Mouse (Mus musculus): ENCODE results near the gene Bola3. TPM values are rescaled to one million over a fixed set of nuclear protein-coding genes. Genes with fewer than 3 reads are reported as not detected.

The Bola3 gene
- total and polyA plus RNA-seq, 2 experiments from 2014 or later: 7.7 to 50.2 TPM

- ATAC-seq: no peak
- peaks cover 13% of the 10 kb centered on the region for H3K36me3 ChIP-seq (ENCODE audit: insufficient read depth)
These were observed 59.6 kb downstream of the Bola3 start for GRCm38 (mm10) chr6:83408510-83408909.

More at GRCm38 (mm10) chr6:83408510-83408909, 59.6 kb downstream of the Bola3 start:
- H3K4me3 ChIP-seq (ENCODE audit: low read depth, low read length): no peak overlapping the region
- no peaks in the 10 kb centered on the region for H3K9me3 ChIP-seq (ENCODE audit: low read length)
- H3K4me2 ChIP-seq (ENCODE audit: low read depth): no peak overlapping the region
- no peak for DNase-seq
- peaks cover 8% of the 10 kb centered on the region for H3K4me1 ChIP-seq (ENCODE audit: insufficient read depth)
- no peak overlapping the region for H3K27ac ChIP-seq (ENCODE audit: low read depth, low read length)
- WGBS: 61% methylated on average over 9 of the region's 9 CpGs
- no peak overlapping the region for H3K9ac ChIP-seq
- no peaks in the 10 kb centered on the region for H3K27me3 ChIP-seq (ENCODE audit: insufficient read depth, low read length)
- no peak for TF ChIP-seq CTCF (IDR thresholded peaks at IDR 0.05; ENCODE audit: low read depth)

Small RNAs within 50 kb of the gene (microRNA-seq; reads per million reads assigned to microRNA genes)
- gene Mir6374: 0 reads per million in 2 experiments

Other genes with a start within 250 kb of the Bola3 start
- gene Ccdc142, start 247.5 kb upstream of the Bola3 start, total RNA-seq (2014; rRNA removed): 15.3 and 16.6 TPM in 2 replicates
- 2.1 and 5.6 TPM in 2 replicates for gene Ccdc142, start 247.5 kb upstream of the Bola3 start, polyA plus RNA-seq (2015; fragmentation: Nextera tagmentation; extraction: Ambion mirVana)
- 7.0 and 9.5 TPM in 2 replicates for gene Gm42688, start 247.5 kb upstream of the Bola3 start, total RNA-seq (2014; rRNA removed)
- 2.4 and 2.9 TPM in 2 replicates for gene Gm42688, start 247.5 kb upstream of the Bola3 start, polyA plus RNA-seq (2015; fragmentation: Nextera tagmentation; extraction: Ambion mirVana)
- 64.6 and 102 TPM in 2 replicates for gene Mrpl53, start 240.1 kb upstream of the Bola3 start, total RNA-seq (2014; rRNA removed)
- 126 and 141 TPM in 2 replicates for gene Mrpl53, start 240.1 kb upstream of the Bola3 start, polyA plus RNA-seq (2015; fragmentation: Nextera tagmentation; extraction: Ambion mirVana)
- 39.7 and 43.5 TPM in 2 replicates for gene Mogs, start 233.7 kb upstream of the Bola3 start, total RNA-seq (2014; rRNA removed)
- 15.7 and 17.4 TPM in 2 replicates for gene Mogs, start 233.7 kb upstream of the Bola3 start, polyA plus RNA-seq (2015; fragmentation: Nextera tagmentation; extraction: Ambion mirVana)
- 129 and 151 TPM in 2 replicates for gene Wbp1, start 227.6 kb upstream of the Bola3 start, total RNA-seq (2014; rRNA removed)
- 104 and 109 TPM in 2 replicates for gene Wbp1, start 227.6 kb upstream of the Bola3 start, polyA plus RNA-seq (2015; fragmentation: Nextera tagmentation; extraction: Ambion mirVana)
- gene Ino80b, start 223.7 kb upstream of the Bola3 start, total RNA-seq (2014; rRNA removed): 40.1 and 44.5 TPM in 2 replicates
- 14.9 and 15.3 TPM in 2 replicates for gene Ino80b, start 223.7 kb upstream of the Bola3 start, polyA plus RNA-seq (2015; fragmentation: Nextera tagmentation; extraction: Ambion mirVana)
- 17.1 and 19.4 TPM in 2 replicates for gene Rtkn, start 213.7 kb upstream of the Bola3 start, total RNA-seq (2014; rRNA removed)
- gene Rtkn, start 213.7 kb upstream of the Bola3 start, polyA plus RNA-seq (2015; fragmentation: Nextera tagmentation; extraction: Ambion mirVana): 7.9 and 8.1 TPM in 2 replicates
- 11.1 and 13.4 TPM in 2 replicates for gene Wdr54, start 192.8 kb upstream of the Bola3 start, total RNA-seq (2014; rRNA removed)
- gene Wdr54, start 192.8 kb upstream of the Bola3 start, polyA plus RNA-seq (2015; fragmentation: Nextera tagmentation; extraction: Ambion mirVana): 19.7 and 24.1 TPM in 2 replicates
- gene 1700003E16Rik, start 192.7 kb upstream of the Bola3 start, total RNA-seq (2014; rRNA removed): 17.0 and 17.5 TPM in 2 replicates
- gene 1700003E16Rik, start 192.7 kb upstream of the Bola3 start, polyA plus RNA-seq (2015; fragmentation: Nextera tagmentation; extraction: Ambion mirVana): 13.9 and 18.3 TPM in 2 replicates
- gene Dctn1, start 183.2 kb upstream of the Bola3 start, total RNA-seq (2014; rRNA removed): 97.3 and 126 TPM in 2 replicates
- gene Dctn1, start 183.2 kb upstream of the Bola3 start, polyA plus RNA-seq (2015; fragmentation: Nextera tagmentation; extraction: Ambion mirVana): 132 and 152 TPM in 2 replicates
- gene Slc4a5, start 129.3 kb upstream of the Bola3 start, total RNA-seq (2014; rRNA removed): 1.3 and 1.7 TPM in 2 replicates
- 0.45 and 1.3 TPM in 2 replicates for gene Slc4a5, start 129.3 kb upstream of the Bola3 start, polyA plus RNA-seq (2015; fragmentation: Nextera tagmentation; extraction: Ambion mirVana)
- gene Mthfd2, start 23.2 kb upstream of the Bola3 start, total RNA-seq (2014; rRNA removed): 18.6 and 31.9 TPM in 2 replicates
- 19.0 and 21.5 TPM in 2 replicates for gene Mthfd2, start 23.2 kb upstream of the Bola3 start, polyA plus RNA-seq (2015; fragmentation: Nextera tagmentation; extraction: Ambion mirVana)
- gene Mob1a, start 23.1 kb upstream of the Bola3 start, total RNA-seq (2014; rRNA removed): 31.0 and 32.4 TPM in 2 replicates
- 9.3 and 9.5 TPM in 2 replicates for gene Mob1a, start 23.1 kb upstream of the Bola3 start, polyA plus RNA-seq (2015; fragmentation: Nextera tagmentation; extraction: Ambion mirVana)
- gene Tet3, start 109.9 kb downstream of the Bola3 start, total RNA-seq (2014; rRNA removed): 23.2 and 27.7 TPM in 2 replicates
- 38.0 and 49.4 TPM in 2 replicates for gene Tet3, start 109.9 kb downstream of the Bola3 start, polyA plus RNA-seq (2015; fragmentation: Nextera tagmentation; extraction: Ambion mirVana)
- gene Dguok, start 157.8 kb downstream of the Bola3 start, total RNA-seq (2014; rRNA removed): 35.3 and 44.5 TPM in 2 replicates
- gene Dguok, start 157.8 kb downstream of the Bola3 start, polyA plus RNA-seq (2015; fragmentation: Nextera tagmentation; extraction: Ambion mirVana): 47.8 and 52.1 TPM in 2 replicates
- gene Actg2, start 187.1 kb downstream of the Bola3 start, total RNA-seq (2014; rRNA removed): 0.38 and 2.2 TPM in 2 replicates
- gene Actg2, start 187.1 kb downstream of the Bola3 start, polyA plus RNA-seq (2015; fragmentation: Nextera tagmentation; extraction: Ambion mirVana): 1.0 and 1.6 TPM in 2 replicates
- gene Stambp, start 223.6 kb downstream of the Bola3 start, total RNA-seq (2014; rRNA removed): 11.2 and 13.9 TPM in 2 replicates
- gene Stambp, start 223.6 kb downstream of the Bola3 start, polyA plus RNA-seq (2015; fragmentation: Nextera tagmentation; extraction: Ambion mirVana): 64.7 and 72.3 TPM in 2 replicates

Measured in forebrain, postnatal 0 days (tissue).